Mouse (Mus musculus) adrenal gland, adult 18-20 months (tissue): ENCODE data around the gene Acoxl. TPM values are rescaled to one million over a fixed set of nuclear protein-coding genes. Genes with fewer than 3 reads are reported as not detected.

ENCODE experiments used
- DNase-seq, 2 experiments: peaks; one replicate each; pipeline ENCODE4 v3.0.0; 2021 to 2022; ENCODE audit warnings: low spot score in 2 of 2
- total RNA-seq, 2 experiments: library from RNA; stranded (reverse); gene quantifications; 1 replicate in 1 of 2; 2 replicates in 1 of 2; pipeline ENCODE4 v1.2.3; 2021

Acoxl gene
- total RNA-seq, 2 experiments from 2014 or later = 0.38 to 1.2 TPM

DNA sequence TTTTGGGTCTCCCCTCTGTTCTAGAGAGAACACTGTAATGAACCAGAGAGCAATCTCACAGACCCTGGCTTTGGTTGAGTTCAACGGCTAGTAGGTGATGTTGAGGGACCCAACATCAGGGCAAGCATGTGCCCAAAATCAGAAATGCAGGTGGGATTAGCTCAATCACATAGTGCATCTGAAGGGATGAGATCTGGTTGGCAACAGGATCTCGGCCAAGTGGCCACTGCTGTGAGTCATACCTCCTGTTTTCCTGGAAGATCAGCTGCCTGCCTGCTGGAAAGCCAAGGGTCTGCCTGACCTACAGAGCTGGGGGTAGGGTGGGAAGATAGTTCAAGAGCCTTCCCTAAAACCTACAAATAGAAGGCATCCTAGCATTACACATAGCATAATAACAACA is 185.2 kb downstream of the Acoxl start:
- DNase-seq = no peak

DNA sequence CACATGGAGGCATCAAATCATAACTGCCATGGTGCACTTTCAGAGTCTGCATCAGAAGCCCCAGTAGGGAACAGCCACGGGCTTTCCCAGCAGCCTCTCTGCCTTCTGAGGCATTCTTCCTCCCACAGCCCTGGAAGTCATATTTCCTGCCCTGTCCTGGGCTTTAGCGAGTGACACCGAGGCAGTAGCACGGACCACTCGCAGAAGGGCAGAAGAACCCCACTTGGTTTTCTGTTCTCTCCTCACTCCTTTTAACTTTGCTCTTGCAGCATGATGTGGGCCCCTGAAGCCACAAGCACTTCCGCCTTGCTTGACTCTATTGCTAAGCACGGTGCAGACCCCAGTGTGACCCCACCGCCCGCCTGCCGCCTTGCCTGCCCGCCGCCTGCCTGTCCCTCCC is 189.0 kb downstream of the Acoxl start:
- DNase-seq = no peak

DNA sequence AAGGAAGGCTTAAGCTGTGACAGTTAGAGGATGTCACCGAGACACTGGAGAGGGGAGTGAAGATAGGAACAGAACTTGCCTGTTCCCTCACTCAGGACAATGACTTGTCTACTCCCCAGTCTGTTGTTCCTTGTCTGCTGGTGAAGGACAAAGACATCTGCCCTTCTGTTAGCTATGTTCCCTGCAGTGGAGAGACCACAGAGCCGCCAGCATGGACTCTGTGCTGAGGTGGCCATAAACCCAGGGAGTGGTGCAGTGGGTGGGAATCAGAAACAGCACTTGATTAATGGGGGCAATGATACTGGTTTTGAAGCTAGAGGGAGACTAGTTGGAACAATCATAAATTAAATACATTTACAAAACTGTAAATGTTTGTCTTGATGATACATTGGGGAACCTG is 191.3 kb downstream of the Acoxl start:
- no peak for DNase-seq

DNA sequence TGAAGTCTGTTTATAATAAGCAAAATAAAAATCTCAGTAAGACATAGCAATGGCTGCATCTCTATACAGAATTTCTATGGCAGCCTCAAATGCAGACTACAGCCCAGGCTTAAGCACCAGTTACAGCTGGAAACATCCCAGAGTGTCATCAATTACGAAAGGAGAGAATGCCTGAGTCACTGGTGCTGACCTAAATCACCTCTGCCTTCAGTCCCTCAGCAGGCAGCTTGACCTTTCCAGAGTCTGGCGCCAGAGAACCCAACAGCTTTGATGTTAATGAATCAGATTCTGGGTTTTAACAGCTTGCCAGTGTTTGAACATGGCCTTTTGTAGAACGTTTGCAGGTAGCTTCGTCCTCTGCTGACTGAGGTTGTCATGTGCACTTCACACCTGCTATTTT is 193.4 kb downstream of the Acoxl start:
- peak in 1 of 2 experiments; percentile 10 for DNase-seq

DNA sequence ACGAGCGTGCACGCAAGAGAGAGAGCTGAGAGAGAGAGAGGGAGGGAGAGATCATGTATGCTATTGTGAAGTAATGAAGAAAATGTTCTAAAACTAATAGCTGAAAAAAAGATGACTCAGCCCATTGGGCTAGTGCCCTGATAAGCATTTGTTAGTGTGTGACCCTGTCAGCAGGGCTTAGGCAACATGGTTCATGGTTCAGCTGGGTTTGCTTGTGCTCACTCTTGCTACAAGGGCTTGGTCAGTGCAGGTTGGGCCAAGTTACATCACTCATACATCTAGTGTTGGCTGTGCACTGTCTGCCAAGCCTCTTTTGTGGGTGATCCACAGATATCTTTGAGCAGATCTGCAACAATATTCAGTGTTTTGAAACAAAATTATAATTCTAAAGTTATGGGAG is 194.8 kb downstream of the Acoxl start:
- DNase-seq = peak in 1 of 2 experiments; percentile 21

DNA sequence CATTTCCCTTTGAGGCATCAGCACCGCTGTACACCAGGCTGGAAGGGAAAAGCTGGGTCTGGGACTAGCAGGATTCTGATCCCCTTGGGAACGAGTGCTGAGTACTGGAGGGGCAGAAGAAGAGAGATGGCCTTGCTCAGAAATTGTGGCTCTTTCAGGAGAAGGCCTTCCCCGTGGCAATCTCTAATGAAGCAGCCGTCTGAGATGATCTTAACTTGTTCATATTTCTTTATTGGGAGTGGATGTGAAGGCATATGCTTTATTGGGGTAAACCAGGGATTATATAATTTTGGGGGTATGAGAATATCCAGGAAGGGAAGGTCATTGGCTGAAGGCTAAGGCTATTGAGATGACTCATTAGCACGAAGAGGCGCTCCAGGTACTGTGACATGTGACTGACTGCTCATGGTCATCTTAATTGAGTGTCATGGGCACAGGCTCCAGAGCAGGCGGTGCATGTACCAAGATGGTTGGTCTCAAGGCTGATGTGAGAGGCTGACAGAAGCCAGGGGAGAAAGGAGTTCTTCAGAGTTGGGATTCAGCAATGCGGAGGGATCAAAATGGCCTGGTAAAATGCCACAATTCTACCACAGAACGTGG is 195.5 kb downstream of the Acoxl start:
- DNase-seq = no peak

DNA sequence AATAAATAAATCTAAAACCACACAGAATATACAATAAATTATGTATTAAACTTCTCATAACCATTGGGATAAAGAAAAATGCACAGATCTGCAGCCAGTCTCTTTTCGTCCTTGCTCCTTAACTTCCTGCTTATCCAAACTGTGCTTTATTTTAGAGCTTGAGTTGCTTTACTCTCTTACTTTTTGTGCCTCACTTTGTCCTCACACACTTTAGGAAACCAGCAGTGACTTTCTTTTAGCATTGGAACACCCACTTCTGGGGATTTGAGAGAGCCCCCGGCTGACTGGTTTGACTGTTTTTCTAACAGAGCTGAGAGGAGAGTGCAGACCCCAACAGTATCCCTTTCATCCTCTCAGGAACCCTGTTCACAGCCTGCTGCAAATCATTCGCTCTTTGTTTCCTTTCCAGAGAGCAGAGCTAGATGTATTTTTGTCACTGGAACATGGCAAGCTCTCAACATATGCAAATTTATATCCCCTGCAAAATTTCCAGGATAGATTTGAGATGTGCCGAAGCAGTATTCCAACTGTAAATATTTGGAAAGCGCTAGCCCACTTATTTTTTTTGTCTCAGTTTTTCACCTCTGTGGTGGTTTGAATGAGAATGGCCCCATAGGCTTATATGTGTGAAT is 199.7 kb downstream of the Acoxl start:
- DNase-seq = no peak

DNA sequence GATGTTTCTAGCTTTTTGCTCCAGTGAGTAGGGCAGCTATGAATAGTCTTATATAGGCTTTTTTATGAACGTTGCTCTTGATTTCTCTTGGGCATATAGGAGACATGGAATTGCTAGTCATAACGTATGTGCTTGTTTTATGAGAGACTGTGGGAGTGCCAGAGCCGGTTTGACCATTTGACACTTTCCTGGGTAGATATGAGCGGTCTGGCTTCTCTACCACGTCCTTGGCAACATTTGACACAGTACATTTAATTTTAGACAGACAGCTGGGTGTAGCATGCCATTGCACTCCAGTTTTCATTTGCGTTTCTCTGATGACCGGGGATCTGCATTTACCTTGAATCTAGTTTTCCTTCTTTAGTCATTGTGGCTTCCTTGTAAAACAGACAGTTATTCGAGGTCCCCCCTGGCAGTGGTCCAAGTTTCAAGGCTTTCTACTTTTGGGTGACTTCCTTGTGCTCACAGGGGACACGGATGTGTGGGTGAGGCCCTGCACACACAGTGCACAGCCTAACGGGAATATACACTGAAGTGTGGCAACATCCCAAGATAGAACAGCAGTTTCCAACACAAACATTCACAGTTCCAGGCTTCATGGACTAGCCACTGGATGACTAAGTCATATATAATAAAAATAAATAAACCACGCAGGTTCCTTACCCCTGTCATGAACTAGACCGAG is 202.5 kb downstream of the Acoxl start:
- no peak for DNase-seq

DNA sequence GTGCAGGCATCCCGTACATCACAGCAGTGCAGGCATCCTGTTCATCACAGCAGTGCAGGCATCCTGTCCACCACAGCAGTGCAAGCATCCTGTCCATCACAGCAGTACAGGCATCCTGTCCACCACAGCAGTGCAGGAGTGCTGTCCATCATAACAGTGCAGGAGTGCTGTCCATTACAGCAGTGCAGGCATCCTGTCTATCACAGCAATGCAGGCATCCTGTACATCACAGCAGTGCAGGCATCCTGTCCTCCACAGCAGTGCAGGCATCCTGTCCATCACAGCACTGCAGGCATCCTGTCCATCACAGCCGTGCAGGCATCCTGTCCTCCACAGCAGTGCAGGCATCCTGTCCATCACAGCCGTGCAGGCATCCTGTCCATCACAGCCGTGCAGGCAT is 207.8 kb downstream of the Acoxl start:
- DNase-seq = no peak

DNA sequence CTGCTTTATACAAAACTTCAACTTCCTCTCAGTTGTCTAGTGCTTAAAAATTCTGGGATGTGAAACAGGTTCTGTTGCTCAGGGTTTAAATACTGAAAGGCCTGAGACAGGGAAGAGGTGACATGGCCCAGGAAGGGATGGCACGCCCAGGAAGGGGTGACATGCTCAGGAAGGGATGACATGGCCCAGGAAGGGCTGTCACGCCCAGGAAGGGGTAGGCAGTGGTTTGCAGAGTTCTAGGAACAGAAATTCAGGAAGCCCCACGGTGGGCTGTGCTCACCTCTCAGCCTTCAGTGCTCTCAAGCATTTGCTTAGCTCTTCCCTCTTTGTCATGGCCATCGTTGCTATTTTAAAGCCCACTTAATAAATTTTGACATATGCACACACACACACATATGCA is 216.2 kb downstream of the Acoxl start:
- DNase-seq = no peak

DNA sequence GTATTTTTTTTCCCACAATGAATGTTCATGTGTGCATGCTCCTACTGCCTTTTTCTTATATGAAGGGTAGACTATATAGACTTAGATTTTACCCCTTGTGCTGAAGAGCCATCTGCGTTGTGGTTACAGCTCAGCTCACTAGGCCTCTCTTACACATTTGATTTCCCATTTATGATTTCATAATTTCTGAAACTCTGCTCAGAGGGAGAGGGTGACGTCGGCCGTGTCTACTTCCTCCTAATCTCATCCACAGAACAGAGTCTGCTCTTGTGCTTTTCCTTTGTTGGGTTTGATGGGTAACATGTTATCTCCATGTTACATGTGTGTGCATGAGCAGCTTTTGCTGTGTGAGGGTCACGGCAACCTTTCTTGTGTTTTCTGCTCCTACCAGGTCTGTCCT is 219.2 kb downstream of the Acoxl start:
- no peak for DNase-seq

DNA sequence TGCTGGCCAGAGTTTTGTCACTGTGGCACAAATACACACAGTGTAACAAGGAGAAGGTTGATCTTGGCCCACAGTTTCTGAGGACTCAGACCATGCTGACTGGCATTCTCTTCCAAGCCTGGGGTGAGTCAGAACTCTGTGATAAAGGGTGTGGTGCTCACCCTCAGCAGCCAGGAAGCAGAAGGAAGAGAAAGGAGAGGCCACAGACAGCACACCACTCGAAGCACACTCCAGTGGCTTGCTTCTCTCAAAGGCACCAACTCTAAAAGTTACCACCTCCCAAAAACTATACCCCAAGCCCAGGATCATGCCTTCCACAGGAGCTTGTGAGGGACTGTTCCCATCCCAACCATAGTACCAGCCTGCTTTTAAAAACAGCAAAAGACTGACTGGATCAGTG is 220.0 kb downstream of the Acoxl start:
- no peak for DNase-seq

DNA sequence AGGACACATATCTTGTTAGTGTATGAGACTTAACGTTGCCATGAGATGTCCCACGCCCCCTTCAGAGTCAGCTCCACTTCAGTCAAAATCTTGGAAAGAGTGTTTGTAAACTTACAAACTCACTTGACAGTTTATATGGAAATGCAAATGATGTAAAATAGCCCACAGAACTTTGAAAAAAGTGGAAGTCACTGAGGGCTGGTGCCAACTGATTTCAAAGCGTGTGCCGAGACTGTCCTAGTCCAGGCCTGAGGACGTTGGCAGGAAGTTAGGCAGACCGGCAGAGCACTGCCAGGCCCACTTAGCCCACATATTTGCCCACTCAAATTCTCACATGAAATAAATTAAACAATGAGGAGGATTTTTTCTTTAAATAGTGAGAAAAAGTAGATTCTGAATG is 221.5 kb downstream of the Acoxl start:
- DNase-seq = no peak

DNA sequence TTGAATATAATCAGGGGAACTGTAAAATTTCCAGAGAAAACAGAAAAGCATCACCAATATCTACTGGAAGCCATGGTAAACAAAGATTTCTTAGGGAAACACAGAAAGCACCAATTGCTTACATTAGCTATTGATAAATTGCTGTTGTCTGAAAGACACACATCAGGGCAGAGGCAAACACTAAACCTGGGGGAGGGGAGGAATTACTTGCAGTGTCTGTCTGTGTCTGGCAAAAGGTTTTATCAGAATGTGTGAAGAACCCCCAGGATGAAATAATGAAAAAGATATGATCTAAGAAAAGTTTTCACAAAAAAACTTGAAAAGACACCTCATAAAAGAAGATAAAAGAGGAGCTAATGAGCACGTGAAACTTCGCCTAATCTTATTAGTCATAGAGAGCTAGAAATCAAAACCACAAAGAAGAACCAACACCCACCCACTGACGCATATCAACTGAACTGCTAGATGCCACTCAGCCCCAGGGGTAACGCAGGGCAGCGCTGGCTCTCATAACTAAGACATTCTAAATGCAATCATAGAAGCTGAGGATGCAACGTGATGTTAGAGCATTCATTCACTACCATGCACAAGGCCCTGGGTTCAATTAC is 222.1 kb downstream of the Acoxl start:
- DNase-seq = no peak

DNA sequence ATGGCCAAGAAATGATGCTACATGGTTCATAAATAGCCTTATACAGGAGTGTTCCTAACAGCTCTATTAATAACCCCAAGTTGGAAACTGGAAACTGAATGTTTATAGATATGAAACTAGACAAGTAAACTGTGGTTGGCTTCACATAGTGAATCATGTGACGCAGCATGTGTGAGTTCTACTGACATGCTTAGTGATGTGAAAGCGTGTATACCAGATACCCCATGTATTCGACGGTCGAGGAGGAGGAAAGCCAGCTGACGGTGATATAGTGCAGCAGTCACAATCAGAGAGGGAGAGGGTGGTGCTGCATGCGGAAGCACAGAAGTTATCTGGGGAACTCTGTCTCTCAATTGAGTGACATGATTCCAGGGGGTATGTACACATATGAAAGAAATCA is 222.8 kb downstream of the Acoxl start:
- DNase-seq = no peak

DNA sequence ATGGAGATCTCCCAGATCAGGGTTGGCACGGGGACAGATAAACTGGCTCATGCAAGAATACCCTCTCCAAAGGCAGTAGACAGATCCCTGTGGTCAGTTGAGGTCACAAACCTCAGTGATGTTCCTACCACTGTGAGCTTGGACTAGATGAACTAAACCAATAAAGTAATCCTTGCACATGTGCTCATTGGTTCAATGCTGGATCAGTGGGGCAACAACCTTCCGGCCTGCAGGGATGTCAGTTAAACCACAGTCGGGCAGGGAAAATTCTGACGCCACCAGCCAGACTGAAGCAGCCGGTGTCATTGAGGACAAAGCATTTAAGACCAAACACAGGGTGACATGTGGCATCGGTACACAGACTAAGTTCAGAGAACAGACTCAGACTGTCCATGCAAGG is 224.1 kb downstream of the Acoxl start:
- DNase-seq = no peak

DNA sequence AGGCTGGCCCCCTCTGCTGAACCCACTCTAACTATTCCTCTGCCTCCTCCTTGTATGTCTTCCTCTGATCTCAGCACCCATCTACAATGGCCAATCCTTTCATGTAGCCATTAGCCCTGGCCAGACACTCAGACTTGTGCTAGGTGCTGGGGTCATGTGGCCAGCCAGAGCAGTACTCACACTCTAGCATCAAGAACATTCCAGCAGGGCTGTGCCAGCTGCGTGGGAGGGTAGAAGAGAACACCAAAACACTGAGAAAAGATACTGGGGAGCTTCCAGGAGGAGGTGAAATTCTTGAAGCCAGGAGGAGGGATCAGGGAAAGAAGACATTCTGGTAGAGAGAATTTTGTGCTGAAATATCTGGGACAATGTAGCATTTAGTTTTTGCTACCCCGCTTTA is 226.3 kb downstream of the Acoxl start:
- no peak for DNase-seq

DNA sequence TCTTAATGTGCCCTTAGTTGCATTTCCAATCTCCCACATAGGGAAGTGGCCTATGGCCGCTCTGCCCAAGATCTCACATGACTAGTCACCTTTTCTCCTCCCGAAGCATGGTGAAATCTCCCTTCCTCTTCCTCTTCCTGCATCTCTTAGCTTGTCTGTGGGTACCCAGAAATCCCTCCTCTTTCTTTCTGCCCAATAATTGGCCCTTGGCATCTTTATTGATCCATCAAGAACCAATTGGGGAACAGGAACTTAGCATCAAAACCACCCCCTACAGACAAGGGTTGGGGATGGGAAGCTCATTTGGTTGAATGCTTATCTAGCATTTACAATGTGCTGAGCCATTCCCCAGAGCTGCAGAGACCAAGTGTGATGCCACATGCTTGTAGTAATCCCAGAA is 226.9 kb downstream of the Acoxl start:
- DNase-seq = no peak

DNA sequence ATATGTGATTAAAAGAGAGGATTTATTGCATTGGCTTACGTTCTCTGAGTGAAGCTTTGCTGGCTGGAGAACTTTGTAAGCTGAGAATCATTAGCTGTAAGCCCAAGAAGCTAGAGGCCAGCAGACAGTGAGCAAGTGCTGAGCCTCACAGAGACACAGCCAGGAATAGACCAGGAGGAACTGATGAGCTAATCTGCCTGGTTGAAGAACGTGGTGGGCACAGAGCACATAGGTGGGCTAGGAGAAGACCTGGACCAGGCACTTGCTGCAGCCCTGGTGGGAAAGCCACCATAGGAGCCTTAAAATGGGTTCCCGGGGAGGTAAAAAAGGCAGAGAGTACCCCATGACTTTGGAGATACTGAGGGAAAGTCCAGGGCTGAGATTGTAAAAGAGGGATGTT is 228.5 kb downstream of the Acoxl start:
- DNase-seq = no peak

DNA sequence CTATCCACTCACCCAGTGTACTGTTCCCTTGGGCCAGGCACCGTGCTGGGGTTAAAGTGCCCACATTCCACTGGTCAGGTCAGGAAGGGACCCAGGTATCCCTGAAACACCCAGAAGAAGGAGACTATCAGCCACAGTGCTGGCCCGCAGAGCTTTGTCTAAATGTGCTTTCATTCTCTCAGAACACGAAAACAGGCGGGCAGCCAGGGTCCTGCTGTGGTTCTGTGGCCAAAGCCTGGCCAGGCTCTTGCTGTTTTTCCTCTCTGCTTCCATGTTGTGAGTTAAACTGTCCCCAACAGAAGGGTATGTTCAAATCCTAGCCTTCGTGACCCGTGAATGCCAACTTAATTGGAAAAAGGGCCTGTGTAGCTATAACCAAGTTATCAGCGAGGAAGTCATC is 228.9 kb downstream of the Acoxl start:
- DNase-seq = no peak

DNA sequence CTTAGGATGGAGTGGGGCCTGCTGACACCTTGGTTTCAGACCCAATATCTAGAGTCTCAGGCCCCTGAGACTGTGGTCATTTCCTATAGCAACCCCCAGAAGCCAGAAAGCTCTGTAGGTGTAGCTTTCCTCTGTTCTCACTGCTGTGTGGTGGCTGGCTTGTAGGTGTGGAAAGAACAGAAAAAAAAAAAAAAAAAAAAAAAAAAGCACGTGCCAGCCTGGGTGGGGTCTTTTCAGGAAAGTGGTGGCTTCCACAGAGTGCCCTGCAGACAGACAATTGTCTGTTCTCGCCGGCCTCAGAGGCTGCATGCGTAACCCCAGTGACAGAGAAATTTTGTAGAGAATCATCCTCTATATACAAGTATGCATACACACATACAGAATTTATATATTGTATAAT is 229.5 kb downstream of the Acoxl start:
- no peak for DNase-seq

DNA sequence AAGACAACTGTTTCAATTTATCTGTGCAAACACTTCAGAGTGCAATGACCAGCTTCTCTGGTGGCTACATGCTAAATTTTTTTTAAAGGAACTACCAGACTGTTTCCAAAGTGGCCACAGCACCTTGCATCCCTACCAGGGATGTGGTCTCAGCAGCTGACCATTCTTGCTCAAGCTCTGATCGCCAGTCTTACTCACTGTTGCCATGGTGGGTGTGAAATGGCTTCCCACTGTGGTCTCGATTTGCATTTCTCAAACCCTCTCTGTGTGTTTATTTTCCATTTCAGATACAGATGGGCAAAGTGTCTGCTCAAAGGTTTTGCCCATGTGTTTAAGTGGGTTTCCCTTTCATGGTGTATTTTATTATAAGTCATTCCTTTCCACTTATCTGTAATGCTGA is 230.3 kb downstream of the Acoxl start:
- no peak for DNase-seq
